Mouse (Mus musculus) embryonic fibroblast, embryonic 13.5 days (primary cell): ENCODE results near the gene Anapc15.
A peak's percentile ranks its signal among the peaks of the same experiment; 100 is the strongest.

Experiments used
- CTCF ChIP-seq: IDR thresholded peaks from 2 replicates; pipeline ENCODE4 v1.5.1; 2011; ENCODE audit warnings: mild to moderate bottlenecking, control low read depth, low read length, moderate library complexity, borderline replicate concordance; ENCODE audit not compliant: insufficient read depth
- POLR2A ChIP-seq: IDR thresholded peaks from 2 replicates; pipeline ENCODE4 v1.6.1; 2011; ENCODE audit warnings: low read depth, mild to moderate bottlenecking, control low read depth, low read length, moderate library complexity

DNA sequence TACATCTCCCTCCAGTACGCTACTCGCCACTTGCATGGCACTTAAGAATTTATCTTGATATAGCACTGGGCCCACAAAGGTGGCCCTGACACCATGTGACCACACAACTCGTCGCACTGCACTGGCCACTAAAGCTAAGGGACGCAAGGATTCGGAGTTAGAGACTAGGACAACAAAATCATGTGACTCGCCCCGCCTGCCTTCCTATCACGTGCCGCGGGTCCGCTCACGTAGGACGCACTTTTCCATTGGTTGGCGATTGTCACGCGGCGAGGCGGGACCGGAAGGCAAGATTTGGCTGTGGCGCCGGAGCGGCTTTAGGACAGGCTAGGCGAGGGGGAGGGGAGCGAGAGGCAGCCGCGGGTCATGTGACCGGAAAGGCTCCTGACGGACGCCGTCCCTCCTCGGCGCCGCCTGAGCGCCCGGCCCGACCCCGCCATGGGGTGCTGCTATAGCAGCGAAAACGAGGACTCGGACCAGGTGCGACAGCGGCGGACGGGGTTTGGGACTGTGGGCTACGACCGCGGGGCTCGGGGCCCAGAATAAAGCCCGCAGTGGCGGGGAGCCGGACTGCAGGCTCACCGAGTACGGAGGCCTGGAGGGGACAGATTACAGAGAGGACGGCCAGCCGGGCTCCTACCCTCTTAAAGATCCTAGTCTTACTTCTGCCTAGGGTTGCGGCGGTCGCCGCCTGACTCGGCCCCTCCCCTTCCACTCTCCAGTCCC lies 42.2 kb downstream of the Anapc15 start, which contains the start of gene Lamtor1:
- TF ChIP-seq CTCF (no peak), POLR2A (peak; percentile 95)
